Mouse (Mus musculus) cerebellum, adult 2 months (tissue): ENCODE data around the gene Rexo4.

ENCODE experiments used
- CTCF ChIP-seq: fragments of 200-500 bp; IDR thresholded peaks from 2 replicates; pipeline ENCODE4 v1.5.1; 2011; ENCODE audit warnings: low read depth, mild to moderate bottlenecking, control low read depth, low read length, moderate library complexity, borderline replicate concordance; ENCODE audit not compliant: insufficient read depth
- POLR2A ChIP-seq: fragments of 200-500 bp; IDR thresholded peaks from 2 replicates; pipeline ENCODE4 v1.6.1; 2011; ENCODE audit warnings: low read length, control low read depth, borderline replicate concordance; ENCODE audit not compliant: insufficient read depth

- no peak for TF ChIP-seq CTCF
- no peak for TF ChIP-seq POLR2A
Measured at GRCm38 (mm10) chr2:26932473-26933303, 31.5 kb downstream of the Rexo4 start.
